Mouse (Mus musculus): ENCODE measurements around the gene Dct.

Dct gene

GRCm38 (mm10) chr14:118042066-118042762, 9.8 kb downstream of the Dct start:
- DNase-seq: no peak

- DNase-seq: no peak
Measured at GRCm38 (mm10) chr14:118040550-118041250, 11.3 kb downstream of the Dct start.

- no peak for DNase-seq
Measured at GRCm38 (mm10) chr14:118039074-118039473, 13.0 kb downstream of the Dct start.

GRCm38 (mm10) chr14:118027564-118027963, 24.5 kb downstream of the Dct start:
- peak; percentile 7 for DNase-seq

GRCm38 (mm10) chr14:118021867-118022543, 30.0 kb downstream of the Dct start:
- no peak for DNase-seq

- no peak for DNase-seq
Measured at GRCm38 (mm10) chr14:118019314-118019713, 32.7 kb downstream of the Dct start.

- DNase-seq: no peak
Measured at GRCm38 (mm10) chr14:118013237-118013636, 38.8 kb downstream of the Dct start.

GRCm38 (mm10) chr14:118009541-118009940, 42.5 kb downstream of the Dct start:
- no peak for DNase-seq

- peak; percentile 12 for DNase-seq
Measured at GRCm38 (mm10) chr14:118005697-118006096, 46.3 kb downstream of the Dct start.

GRCm38 (mm10) chr14:118004434-118004833, 47.6 kb downstream of the Dct start:
- no peak for DNase-seq

- DNase-seq: no peak
Measured at GRCm38 (mm10) chr14:117993845-117994244, 58.2 kb downstream of the Dct start.

GRCm38 (mm10) chr14:117992600-117993256, 59.3 kb downstream of the Dct start:
- no peak for DNase-seq

GRCm38 (mm10) chr14:117990203-117990602, 61.8 kb downstream of the Dct start:
- no peak for DNase-seq

GRCm38 (mm10) chr14:117988444-117988843, 63.6 kb downstream of the Dct start:
- DNase-seq: no peak

- no peak for DNase-seq
Measured at GRCm38 (mm10) chr14:117981532-117981931, 70.5 kb downstream of the Dct start.

- DNase-seq: no peak
Measured at GRCm38 (mm10) chr14:117972576-117972975, 79.5 kb downstream of the Dct start.
